Mouse (Mus musculus) ES-E14 (cell line): ENCODE measurements around the gene 1700020N01Rik. TPM values are rescaled to one million over a fixed set of nuclear protein-coding genes. Genes with fewer than 3 reads are reported as not detected.

Experiments
- DNase-seq: peaks from one replicate; pipeline ENCODE4 v3.0.0-alpha.2; 2013; ENCODE audit warnings: low read depth, low spot score
- H3K27ac ChIP-seq: 2 replicates; pipeline ENCODE4 v1.5.1; 2012; ENCODE audit warnings: low read depth, mild to moderate bottlenecking, low read length, moderate library complexity, mixed read lengths; ENCODE audit not compliant: poor library complexity, insufficient read depth, severe bottlenecking
- H3K36me3 ChIP-seq: 2 replicates; pipeline ENCODE4 v1.6.1; 2012; ENCODE audit warnings: mild to moderate bottlenecking, low read length, moderate library complexity, mixed read lengths; ENCODE audit not compliant: control insufficient read depth, poor library complexity, insufficient read depth, severe bottlenecking
- H3K4me1 ChIP-seq, 2 experiments: fragments of 150-350 bp in 1 of 2; sonication (generic) in 1 of 2; 2 replicates each; pipeline ENCODE4 v1.6.1; 2012; ENCODE audit warnings: low read length in 2 of 2, mild to moderate bottlenecking in 1 of 2, mixed read lengths in 1 of 2; ENCODE audit not compliant: control insufficient read depth in 2 of 2, insufficient read depth in 2 of 2, poor library complexity in 1 of 2
- H3K4me3 ChIP-seq, 2 experiments: fragments of 150-350 bp in 1 of 2; sonication (generic) in 1 of 2; 2 replicates each; pipeline ENCODE4 v1.5.1; 2012; ENCODE audit warnings: low read length in 2 of 2, low read depth in 1 of 2, mild to moderate bottlenecking in 1 of 2, mixed read lengths in 1 of 2; ENCODE audit not compliant: insufficient read depth in 1 of 2, poor library complexity in 1 of 2, severe bottlenecking in 1 of 2
- H3K9ac ChIP-seq: 2 replicates; pipeline ENCODE4 v1.6.1; 2012; ENCODE audit warnings: low read depth, mild to moderate bottlenecking, low read length, mixed read lengths; ENCODE audit not compliant: poor library complexity, insufficient read depth, severe bottlenecking
- H3K9me3 ChIP-seq: fragments of 150-350 bp; sonication (generic); 2 replicates; pipeline ENCODE4 v1.6.1; 2012; ENCODE audit warnings: low read depth, mild to moderate bottlenecking, low read length; ENCODE audit not compliant: control insufficient read depth, insufficient read depth
- CHD2 ChIP-seq: IDR thresholded peaks from 2 replicates; pipeline ENCODE4 v1.6.1; 2014; ENCODE audit warnings: mild to moderate bottlenecking, low read depth, low read length, inconsistent platforms
- HCFC1 ChIP-seq: IDR thresholded peaks from 2 replicates; pipeline ENCODE4 v1.6.1; 2012; ENCODE audit warnings: low read length, inconsistent platforms, borderline replicate concordance; ENCODE audit not compliant: insufficient read depth
- MAFK ChIP-seq: IDR thresholded peaks from 2 replicates; pipeline ENCODE4 v1.6.1; 2014; ENCODE audit warnings: mild to moderate bottlenecking, low read depth, low read length, inconsistent platforms; ENCODE audit not compliant: insufficient read depth
- ZC3H11A ChIP-seq: IDR thresholded peaks from 2 replicates; pipeline ENCODE4 v1.6.1; 2012; ENCODE audit warnings: low read depth, mild to moderate bottlenecking, inconsistent platforms, low read length, borderline replicate concordance
- ZNF384 ChIP-seq: IDR thresholded peaks from 2 replicates; pipeline ENCODE4 v1.6.1; 2012; ENCODE audit warnings: low read depth, low read length, inconsistent platforms
- in situ Hi-C, 2 experiments: fragments of 600-800 bp; cut with MboI; formaldehyde crosslinking; loops; one replicate each; pipeline ENCODE4 v1.15.1; 2025; ENCODE audit warnings: low sequenced_read_pairs in 2 of 2, inconsistent platforms in 1 of 2; ENCODE audit not compliant: unreplicated experiment in 2 of 2
- total RNA-seq: library from RNA; depleted of rRNA; stranded (reverse); fragments of 300-350 nt; gene quantifications from 2 replicates; pipeline ENCODE4 v1.2.3, GENCODE M21; 2012

Gene 1700020N01Rik
- total RNA-seq, 1 experiment = 0.54 TPM

GRCm38 (mm10) chr10:21636711-21637081 lies 43.8 kb downstream of the 1700020N01Rik start:
- H3K9me3 ChIP-seq = no peaks in the 10 kb centered on the region
- in situ Hi-C loops = no loop called here
- H3K9ac ChIP-seq = no peak overlapping the region
- no peak overlapping the region for H3K4me3 ChIP-seq
- H3K4me1 ChIP-seq = no peaks in the 10 kb centered on the region
- TF ChIP-seq ZNF384 (no peak), HCFC1 (no peak), MAFK (no peak), ZC3H11A (no peak), CHD2 (no peak)
- no peak overlapping the region for H3K27ac ChIP-seq
- no peaks in the 10 kb centered on the region for H3K36me3 ChIP-seq
- no peak for DNase-seq

GRCm38 (mm10) chr10:21651388-21651787 lies 58.4 kb downstream of the 1700020N01Rik start:
- H3K36me3 ChIP-seq = no peaks in the 10 kb centered on the region
- H3K9me3 ChIP-seq = peaks cover 5% of the 10 kb centered on the region; the same call in 1 of the 2 replicates
- in situ Hi-C loops = no loop called here
- no peak overlapping the region for H3K4me3 ChIP-seq
- no peak for DNase-seq
- TF ChIP-seq ZNF384 = no peak
- TF ChIP-seq HCFC1 = no peak
- no peak for TF ChIP-seq MAFK
- TF ChIP-seq CHD2 = no peak
- no peak for TF ChIP-seq ZC3H11A
- no peak overlapping the region for H3K27ac ChIP-seq
- no peak overlapping the region for H3K9ac ChIP-seq
- peaks cover 0 to 2% of the 10 kb centered on the region in 2 experiments; a peak in 1 of 4 replicates for H3K4me1 ChIP-seq

GRCm38 (mm10) chr10:21652426-21653345 lies 59.7 kb downstream of the 1700020N01Rik start:
- no peak for TF ChIP-seq ZNF384
- TF ChIP-seq HCFC1 = no peak
- TF ChIP-seq CHD2 = no peak
- no peak for TF ChIP-seq ZC3H11A
- no peak for TF ChIP-seq MAFK
- H3K9ac ChIP-seq = no peak overlapping the region
- DNase-seq = no peak
- no peaks in the 10 kb centered on the region for H3K36me3 ChIP-seq
- in situ Hi-C loops = no loop called here
- H3K9me3 ChIP-seq = peaks cover 5% of the 10 kb centered on the region; the same call in 1 of the 2 replicates
- no peak overlapping the region for H3K27ac ChIP-seq
- no peak overlapping the region for H3K4me3 ChIP-seq
- peaks cover 0 to 2% of the 10 kb centered on the region in 2 experiments; a peak in 1 of 4 replicates for H3K4me1 ChIP-seq

- in situ Hi-C loops = no loop called here
- Histone ChIP-seq H3K27ac (no peak overlapping the region), H3K9ac (no peak overlapping the region), H3K36me3 (no peaks in the 10 kb centered on the region), H3K9me3 (peaks cover 5% of the 10 kb centered on the region; the same call in 1 of the 2 replicates), H3K4me1 (peaks cover 0 to 2% of the 10 kb centered on the region in 2 experiments; a peak in 1 of 4 replicates), H3K4me3 (no peak overlapping the region)
- no peak for DNase-seq
- no peak for TF ChIP-seq CHD2
- TF ChIP-seq MAFK = no peak
- TF ChIP-seq HCFC1 = no peak
- no peak for TF ChIP-seq ZNF384
- no peak for TF ChIP-seq ZC3H11A
Observed at GRCm38 (mm10) chr10:21653469-21653868, 60.5 kb downstream of the 1700020N01Rik start.
